Mouse (Mus musculus) cerebellum, adult (tissue): Measurements from ENCODE around the gene Clec16a.

Source experiments
- ATAC-seq: cut with Nextera tagmentation; 2 replicates; pipeline ENCODE4 v1.9.2; 2017; ENCODE audit warnings: mild to moderate bottlenecking, moderate library complexity, mixed read lengths; ENCODE audit not compliant: insufficient number of reproducible peaks, low FRiP score, low TSS enrichment

Gene Clec16a

DNA sequence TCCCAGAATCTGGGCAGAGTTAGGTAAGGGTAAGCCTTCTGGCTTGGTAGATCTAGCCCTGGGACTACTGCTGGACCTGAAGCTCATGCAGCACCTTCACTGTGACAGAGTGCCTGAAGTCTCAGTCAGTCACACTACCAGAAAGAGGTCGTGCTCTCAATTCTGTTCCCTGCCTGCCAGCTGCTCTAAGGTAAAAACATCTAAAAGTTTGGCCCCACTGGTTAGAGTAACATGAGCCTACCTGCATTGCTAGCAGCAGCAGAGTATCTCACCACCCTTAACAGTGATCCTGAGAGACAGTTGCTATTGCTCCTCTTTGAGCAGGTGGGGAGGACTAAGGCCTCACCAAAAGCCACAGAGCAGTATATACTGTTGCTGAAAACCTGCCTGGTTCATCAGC lies 160.3 kb downstream of the Clec16a start:
- no peak for ATAC-seq

DNA sequence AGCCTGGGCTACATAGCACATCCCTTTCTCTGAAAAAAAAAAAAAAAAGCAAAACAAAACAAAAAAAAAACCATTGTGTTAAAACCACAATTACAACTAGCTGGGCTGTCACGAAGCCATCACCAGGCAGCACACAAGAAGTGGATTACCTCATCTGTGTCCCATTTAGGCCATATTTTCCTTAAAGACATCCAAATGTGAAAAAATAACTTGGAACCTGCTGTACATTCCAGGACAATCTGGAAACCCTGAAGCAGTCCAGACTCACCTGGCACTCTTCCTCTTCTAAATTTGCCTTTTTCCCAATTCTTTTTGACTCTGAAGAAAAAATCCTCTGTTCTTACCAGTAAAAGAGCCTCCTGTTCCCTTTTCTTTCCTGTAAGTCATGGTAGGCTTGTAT lies 166.4 kb downstream of the Clec16a start:
- no peak for ATAC-seq

DNA sequence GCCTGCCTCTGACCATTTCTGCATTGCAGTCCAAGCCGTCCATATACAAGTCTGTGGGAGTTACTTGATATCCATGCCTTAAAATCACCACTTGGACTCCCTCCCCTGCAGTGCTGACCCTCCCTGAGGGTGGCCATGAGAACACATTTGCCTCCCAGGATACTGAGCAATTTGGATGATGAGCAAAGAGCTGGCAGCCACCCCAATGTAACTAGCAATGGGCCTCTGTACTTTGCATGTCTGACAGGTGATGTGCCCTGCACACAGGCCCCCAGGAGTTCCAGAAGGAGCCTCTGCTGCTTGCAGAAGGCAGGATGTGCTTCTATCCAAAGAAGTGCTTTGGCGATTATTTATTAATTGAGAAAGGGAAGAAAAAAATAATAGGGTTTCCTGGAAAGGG lies 167.9 kb downstream of the Clec16a start:
- ATAC-seq: 0 out of 2 replicates have a peak, but pooled peaks have one; percentile 33

DNA sequence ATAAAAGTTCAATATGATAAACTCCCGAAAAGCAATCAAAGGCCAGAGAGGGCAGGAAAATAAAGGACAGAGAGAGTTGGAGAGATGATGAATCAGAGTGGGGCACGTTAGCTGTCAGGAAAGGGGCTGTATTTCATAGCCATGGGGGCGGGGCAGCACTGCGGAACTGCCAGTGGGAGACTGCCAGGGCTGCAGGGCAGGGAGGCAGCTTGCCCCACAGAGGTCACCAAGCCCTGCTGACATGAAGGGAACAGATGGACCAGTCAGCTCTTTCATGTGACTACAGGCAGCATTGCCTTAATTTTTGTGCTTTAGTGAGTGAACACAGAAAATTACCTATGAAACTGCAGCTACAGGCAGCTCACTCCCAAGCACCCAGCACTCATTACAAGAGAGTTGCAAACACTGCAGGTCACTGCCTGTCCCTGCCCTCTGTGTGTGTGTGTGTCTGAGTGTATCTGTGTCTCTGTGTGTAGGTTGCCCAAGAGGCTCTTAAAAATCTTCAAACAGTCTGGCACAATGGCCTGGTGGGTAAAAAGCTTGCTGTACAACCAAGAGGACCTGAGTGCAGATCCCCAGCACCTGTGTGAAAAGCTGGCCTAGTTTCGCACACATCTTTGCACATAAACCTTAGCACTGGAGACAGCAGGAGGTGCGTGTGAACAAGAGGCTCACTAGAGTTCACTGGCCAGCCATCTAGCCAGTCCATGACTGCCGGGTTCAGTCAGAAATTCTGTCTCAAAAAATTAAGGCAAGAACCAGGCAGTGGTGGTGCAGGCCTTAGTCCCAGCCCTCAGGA lies 168.5 kb downstream of the Clec16a start:
- no peak for ATAC-seq

DNA sequence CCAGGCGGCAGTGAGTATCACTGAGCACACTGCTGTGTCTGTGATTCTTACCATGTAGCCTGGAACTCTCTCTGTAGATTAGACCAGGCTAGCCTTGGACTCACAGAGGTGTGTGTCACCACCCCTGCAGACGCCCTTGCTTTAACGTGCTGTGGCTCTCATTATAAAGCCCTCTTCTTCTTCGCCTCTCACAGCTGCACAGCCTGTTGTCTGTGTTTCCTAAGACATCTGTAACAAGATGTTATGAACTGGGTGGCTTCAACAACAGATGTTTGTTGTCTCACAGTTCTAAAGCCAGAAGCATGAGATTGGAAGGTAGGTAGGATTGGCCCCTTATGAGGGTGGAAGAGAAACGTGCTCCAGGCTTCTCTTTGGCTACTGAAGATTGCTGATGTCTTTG lies 170.1 kb downstream of the Clec16a start:
- ATAC-seq: no peak

DNA sequence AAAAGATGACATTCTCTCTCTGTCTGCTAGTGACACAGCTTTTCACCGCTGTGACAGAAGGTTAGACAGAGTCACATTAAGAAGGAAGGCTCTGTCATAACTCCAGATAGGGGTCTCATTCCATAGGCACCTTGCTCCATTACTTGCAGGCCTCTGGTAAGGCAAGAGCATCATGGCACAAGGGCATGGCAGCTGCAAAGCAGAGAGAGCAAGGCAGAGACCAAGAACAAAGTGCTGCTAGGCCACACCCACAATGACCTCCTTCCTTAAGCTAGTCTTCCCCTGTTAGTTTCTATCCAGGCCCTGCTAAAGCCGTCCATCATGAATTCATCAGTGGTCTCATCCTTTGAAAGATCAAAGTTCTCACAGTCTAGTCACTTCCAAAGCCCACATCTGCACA lies 170.5 kb downstream of the Clec16a start:
- ATAC-seq: no peak

GRCm38 (mm10) chr16:10716696-10717095 lies 171.6 kb downstream of the Clec16a start:
- no peak for ATAC-seq

- peak; percentile 76 for ATAC-seq
Measured at GRCm38 (mm10) chr16:10719971-10720370, 174.8 kb downstream of the Clec16a start.

DNA sequence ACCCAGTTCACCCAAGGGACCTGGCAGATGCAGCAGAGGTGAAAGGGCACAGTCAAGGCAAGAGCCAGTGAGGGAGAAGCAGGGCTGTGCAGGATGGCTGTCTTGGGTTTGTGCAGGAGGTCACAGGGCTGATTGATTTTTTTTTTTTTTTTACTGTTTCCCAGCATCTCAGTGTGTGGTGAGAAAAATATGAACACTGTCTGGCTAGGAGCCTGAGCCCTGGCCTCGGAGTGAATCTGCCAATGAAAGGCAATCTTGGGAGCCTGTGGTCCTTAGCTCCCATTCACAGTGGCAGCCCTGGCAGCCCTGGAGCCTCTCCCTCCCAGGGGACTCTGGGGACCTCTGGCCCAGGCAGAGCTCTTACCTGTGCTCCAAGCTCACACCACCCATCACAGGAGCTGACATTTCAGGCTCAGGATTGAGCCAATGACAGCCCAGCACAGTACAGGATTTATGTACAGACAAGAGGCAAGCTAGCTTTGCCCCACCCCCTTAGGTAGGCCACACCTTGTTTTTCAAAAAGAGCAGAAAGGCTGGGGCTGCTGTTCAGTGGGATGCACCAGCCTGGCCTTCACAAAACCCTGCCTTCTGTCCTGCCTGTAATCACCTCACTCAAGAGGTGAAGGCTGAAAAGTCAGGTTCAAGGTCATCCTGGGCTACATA lies 177.9 kb downstream of the Clec16a start:
- no peak for ATAC-seq

DNA sequence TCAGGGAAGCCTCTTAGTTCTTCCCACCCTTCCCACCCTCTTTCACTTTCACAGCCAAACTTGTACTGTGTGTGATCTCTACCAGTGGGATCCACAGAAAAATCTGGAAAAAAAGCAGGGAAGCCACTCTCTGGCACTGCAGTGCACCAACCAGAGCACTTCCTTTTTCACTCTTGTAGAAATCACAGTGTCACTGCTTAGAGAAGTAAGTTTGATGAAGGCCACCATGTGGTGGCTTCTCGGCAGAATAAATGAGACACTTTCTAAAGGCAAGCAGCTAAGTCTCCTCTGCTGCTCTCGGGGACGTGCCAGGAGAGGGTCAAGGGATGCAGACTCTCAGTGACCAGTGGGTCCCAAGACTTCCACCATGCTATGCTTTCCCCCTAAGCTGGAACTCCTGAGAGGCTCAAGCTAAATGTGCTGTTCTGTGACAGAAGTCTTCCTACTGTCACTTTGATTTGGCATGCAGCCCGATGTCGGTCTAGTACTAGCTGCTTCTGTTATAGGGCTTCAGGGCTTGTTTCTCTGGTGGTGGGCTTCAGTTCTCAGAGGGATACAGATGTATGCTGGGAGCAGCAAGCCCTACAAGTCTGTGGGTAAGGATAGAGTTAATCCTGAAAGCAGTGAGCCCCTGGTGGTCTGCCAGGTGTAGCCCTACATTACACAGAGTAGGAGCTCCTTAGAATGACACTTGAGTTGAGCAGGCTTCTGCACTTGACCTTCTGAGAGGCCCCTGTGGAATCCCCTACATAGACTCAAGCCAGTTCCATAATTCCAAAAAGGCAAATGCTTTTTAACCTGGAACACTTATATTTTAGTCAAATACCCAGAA lies 178.9 kb downstream of the Clec16a start:
- no peak for ATAC-seq

DNA sequence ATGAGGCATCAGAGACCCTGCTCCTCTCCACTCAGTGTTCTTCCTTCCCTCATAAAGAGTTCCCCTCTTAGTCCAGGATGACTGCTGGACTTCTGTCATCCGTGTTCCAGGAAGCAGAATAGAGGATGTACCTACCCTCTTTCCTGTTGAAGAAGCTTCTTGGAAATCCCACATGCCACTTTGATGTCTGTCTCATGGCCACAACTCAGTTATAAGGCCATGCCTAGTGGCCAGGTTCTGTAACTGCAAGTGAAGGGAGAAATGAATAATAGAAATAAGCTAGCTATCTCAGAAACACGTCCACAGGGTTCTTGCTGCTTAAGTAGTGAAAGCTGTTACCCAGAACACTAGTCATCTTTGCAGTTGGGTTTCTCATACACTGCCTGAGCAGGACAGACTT lies 180.0 kb downstream of the Clec16a start:
- no peak for ATAC-seq

GRCm38 (mm10) chr16:10727630-10728029 lies 182.5 kb downstream of the Clec16a start:
- ATAC-seq: no peak

- ATAC-seq: no peak
Measured at GRCm38 (mm10) chr16:10728886-10729285, 183.7 kb downstream of the Clec16a start.

GRCm38 (mm10) chr16:10730941-10731340 lies 185.8 kb downstream of the Clec16a start:
- no peak for ATAC-seq

DNA sequence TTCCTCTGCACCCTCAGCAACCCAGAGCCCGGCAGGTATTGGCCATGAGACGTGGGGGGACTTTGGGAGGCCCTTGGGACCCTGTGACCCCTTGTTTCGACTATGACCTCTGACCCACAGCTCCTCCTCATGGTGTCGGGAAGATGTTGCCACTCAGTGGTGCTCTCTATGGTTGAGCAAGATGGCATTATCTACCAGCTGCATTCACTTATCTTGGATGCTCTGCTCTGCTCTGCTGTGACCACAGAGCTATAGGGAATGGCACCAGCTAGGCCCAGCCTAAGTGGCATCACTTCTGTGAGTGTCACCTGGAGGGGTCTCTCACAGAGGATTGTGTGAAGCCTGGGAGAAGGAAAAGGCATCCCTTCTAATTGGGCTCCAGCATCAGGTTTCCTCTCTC lies 186.6 kb downstream of the Clec16a start:
- ATAC-seq: no peak

GRCm38 (mm10) chr16:10732421-10732820 lies 187.3 kb downstream of the Clec16a start:
- ATAC-seq: no peak

GRCm38 (mm10) chr16:10735781-10736180 lies 190.6 kb downstream of the Clec16a start:
- no peak for ATAC-seq

GRCm38 (mm10) chr16:10736364-10736763 lies 191.2 kb downstream of the Clec16a start:
- ATAC-seq: no peak

DNA sequence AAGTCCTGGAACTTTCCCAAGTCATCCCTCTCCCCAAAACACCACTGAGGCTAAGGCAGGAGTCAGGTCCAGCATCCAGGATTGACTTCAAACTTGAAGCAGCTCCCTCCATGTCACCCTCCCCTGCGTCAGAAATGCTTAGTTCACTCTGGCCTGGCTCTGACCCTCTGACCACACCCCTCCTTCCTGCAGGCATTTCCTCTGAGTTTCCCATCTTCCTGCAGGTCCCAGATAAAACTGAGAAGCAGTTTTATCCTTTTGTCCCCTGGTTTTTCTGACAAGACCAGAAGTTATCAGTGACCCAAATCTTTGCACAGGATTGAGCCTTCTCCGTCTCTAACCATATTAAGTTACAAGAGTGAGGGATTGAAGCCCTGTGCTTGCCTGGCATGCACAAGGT lies 192.4 kb downstream of the Clec16a start:
- ATAC-seq: no peak

DNA sequence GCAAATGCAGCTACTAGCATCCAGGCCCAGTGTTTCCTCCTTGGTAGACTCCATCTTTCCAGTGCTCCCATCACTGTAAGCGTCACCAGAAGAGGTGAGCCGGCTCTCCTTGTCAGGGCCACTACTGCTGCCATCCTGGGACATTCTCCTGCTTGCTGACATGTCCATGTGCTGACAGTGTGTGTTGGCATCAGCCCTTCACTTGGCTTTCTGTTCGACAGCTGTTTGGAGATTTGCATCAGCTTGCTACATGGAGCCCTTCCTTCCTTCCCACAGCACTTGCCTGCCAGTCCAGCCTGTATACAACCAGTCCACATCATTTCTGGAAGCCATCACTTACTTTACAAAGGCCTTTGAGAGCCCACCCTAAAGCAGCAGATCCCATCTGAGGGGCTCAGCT lies 193.7 kb downstream of the Clec16a start:
- ATAC-seq: no peak

DNA sequence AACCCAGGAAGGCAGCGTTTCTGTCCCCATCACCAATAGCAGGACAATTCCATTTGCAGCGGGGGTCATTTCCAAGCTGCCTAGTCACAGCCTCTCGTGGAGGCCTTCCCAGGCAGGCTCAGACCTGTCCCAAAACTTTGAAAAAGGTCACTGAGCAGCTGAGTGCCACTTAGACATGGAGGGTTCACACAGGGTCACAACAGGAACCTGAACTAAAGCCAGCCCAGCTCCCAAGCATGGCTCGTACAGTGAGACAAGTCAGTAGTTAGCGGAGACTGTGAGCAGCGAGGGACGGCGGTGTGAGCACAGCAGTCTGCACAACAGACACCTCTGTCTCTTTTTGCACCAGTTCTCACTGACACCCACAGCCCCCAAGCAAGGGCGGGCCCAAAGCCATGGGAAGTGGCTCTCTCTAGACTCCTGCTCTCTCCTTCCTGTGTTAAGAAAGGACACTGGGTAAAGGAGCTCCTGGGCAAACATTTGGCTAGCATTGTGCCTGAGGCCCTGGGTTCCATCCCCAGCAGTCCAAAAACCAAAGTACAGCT lies 194.8 kb downstream of the Clec16a start:
- no peak for ATAC-seq
